Mouse (Mus musculus): Measurements from ENCODE around the gene Rac2. TPM values are rescaled to one million over a fixed set of nuclear protein-coding genes. Genes with fewer than 3 reads are reported as not detected.

Rac2 gene
- polyA plus RNA-seq (2017; shearing (Covaris generic)): 1,303 TPM

DNA sequence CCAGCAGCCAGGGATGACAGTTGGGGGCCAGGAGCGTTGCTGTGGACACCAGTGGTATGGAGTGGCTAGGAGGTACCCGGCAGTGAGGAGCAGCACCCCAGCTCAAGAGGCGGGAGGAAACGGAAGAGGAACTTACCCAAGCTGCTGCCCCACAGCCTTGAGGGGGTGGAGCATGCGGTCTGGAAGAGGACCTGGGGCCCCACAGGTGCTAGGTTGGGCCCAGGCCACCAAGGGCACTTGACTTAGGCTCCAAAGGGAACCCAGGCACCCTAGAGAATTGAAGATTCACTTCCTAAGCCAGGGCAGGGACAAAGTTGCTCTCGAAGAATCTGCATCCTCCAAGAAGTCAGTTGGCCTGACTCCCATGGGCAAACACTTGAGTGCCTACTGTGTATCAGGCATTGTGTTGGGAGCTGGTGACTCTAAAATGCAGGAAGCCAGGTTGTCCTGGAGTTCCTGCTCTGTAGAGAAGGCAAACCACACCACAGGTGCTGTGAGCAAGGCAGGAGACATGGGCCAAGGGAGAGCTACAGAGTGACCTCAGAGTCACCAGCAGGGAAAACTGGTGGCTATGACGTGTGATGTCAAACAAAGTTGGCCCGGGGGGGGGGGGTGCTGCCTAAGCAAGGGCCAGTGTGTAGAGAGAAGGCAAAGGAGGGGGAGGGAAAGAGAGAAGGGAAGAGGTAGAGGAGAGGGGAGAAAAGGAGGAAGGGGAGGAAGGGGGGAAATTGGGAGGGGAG is at the start of gene Rac2:
Gene Rac2 (minus strand): TSS at position 126 of the 740 bp plus-strand sequence.

GRCm38 (mm10) chr15:78596914-78597313 is 24.3 kb upstream of the Rac2 start, which contains the start of gene Cyth4:
Gene Cyth4, plus strand, starts transcription at chr15:78597047.

DNA sequence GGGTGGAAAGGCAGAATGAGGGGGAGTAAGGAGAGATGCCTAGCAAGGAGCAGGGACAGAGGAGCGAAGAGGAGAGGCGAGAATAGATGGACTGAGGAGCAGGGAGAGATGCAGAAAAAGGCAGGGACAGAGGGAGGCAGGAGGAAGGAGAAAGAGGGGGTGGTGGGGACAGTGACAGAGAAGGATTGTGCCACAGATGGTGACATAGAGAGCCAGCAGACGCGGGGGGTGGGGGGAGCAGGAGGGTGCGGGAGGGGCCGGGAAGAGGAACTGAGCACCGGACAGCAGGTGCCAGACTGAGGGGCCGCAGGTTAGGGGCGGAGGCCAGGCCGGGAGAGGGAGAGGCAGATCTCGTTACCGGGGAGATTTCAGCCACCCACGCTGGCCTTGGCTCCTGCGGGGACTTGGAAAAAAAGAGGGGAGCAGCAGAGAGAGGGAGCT is 28.0 kb downstream of the Rac2 start, which contains the start of gene Sstr3:
Gene Sstr3 (minus strand): TSS at position 125 of the 441 bp plus-strand sequence.

DNA sequence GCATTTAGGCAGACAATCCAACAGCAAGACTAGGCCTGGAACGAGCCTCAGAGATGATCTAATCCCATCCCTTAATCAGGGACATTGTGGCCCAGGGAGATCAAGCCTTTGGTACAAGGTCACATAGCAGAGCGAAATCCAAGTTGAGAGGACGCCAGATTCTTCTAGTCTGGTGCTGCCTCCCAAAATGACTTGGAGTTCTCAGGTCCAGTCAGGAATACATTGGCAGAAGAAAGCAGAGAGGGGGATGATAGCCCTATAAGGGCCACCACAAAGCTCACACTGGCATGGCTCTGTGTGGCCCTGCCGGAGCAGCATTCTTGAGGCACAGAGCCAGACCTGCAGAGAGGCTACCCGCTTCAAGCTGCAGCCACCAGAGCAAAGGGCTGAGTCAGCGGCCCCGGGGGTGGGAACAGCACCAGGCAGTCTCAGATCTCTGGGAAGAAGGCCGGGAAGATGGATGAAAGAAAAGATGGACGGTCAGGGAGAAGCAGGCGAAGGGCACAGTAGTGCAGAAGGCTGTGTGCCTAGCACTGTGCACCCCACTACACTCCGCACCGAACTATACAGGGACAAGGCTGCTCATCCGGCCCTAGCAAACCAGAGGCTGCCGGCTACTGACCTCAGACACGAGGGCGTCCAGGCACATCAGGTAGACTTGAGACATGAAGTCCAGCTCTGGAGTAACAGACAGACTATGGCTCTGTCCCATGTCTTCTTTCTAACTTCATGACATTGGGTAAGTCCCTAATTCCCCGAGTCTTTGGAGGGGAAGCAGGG is 41.7 kb downstream of the Rac2 start, which contains the start of gene C1qtnf6:
Gene C1qtnf6 (minus strand): TSS at position 746 of the 780 bp plus-strand sequence.

Other genes starting within 250 kb of the Rac2 start
- gene Csf2rb, start 247.0 kb downstream of the Rac2 start, polyA plus RNA-seq (2017; shearing (Covaris generic)): 0.10 TPM
- gene Tex33, start 176.9 kb downstream of the Rac2 start, polyA plus RNA-seq (2017; shearing (Covaris generic)): not detected
- not detected for gene Tst, start 166.9 kb downstream of the Rac2 start, polyA plus RNA-seq (2017; shearing (Covaris generic))
- gene Mpst, start 166.4 kb downstream of the Rac2 start, polyA plus RNA-seq (2017; shearing (Covaris generic)): 2.5 TPM
- gene Kctd17, start 144.2 kb downstream of the Rac2 start, polyA plus RNA-seq (2017; shearing (Covaris generic)): 3.2 TPM
- not detected for gene Tmprss6, start 104.1 kb downstream of the Rac2 start, polyA plus RNA-seq (2017; shearing (Covaris generic))
- 42.7 TPM for gene Il2rb, start 77.5 kb downstream of the Rac2 start, polyA plus RNA-seq (2017; shearing (Covaris generic))
- 1.7 TPM for gene C1qtnf6, start 41.4 kb downstream of the Rac2 start, polyA plus RNA-seq (2017; shearing (Covaris generic))
- not detected for gene Sstr3, start 28.1 kb downstream of the Rac2 start, polyA plus RNA-seq (2017; shearing (Covaris generic))
- gene Cyth4, start 24.3 kb upstream of the Rac2 start, polyA plus RNA-seq (2017; shearing (Covaris generic)): 148 TPM
- gene Elfn2, start 146.0 kb upstream of the Rac2 start, polyA plus RNA-seq (2017; shearing (Covaris generic)): not detected
- 120 TPM for gene Mfng, start 200.7 kb upstream of the Rac2 start, polyA plus RNA-seq (2017; shearing (Covaris generic))
- gene Card10, start 230.3 kb upstream of the Rac2 start, polyA plus RNA-seq (2017; shearing (Covaris generic)): 0.26 TPM

Data from naive thymus-derived CD4-positive, alpha-beta T cell, adult 5 months (primary cell).